Mouse (Mus musculus): ENCODE data around the gene Ttn. TPM values are rescaled to one million over a fixed set of nuclear protein-coding genes. Genes with fewer than 3 reads are reported as not detected.
A peak's percentile ranks its signal among the peaks of the same experiment; 100 is the strongest.

Gene Ttn
- polyA plus RNA-seq, 2 experiments from 2014 or later: 5.5 to 9.2 TPM

GRCm38 (mm10) chr2:76817796-76818195 lies 164.6 kb downstream of the Ttn start:
- no peak for ATAC-seq

GRCm38 (mm10) chr2:76814048-76814817 lies 168.1 kb downstream of the Ttn start:
- peak; percentile 79 for ATAC-seq

GRCm38 (mm10) chr2:76811160-76811559 lies 171.2 kb downstream of the Ttn start:
- ATAC-seq: no peak

- no peak for ATAC-seq
Measured at GRCm38 (mm10) chr2:76808334-76808733, 174.0 kb downstream of the Ttn start.

- ATAC-seq: no peak
Measured at GRCm38 (mm10) chr2:76807284-76807683, 175.1 kb downstream of the Ttn start.

- ATAC-seq: no peak
Measured at GRCm38 (mm10) chr2:76806861-76807260, 175.5 kb downstream of the Ttn start.

- no peak for ATAC-seq
Measured at GRCm38 (mm10) chr2:76806376-76806775, 176.0 kb downstream of the Ttn start.

- no peak for ATAC-seq
Measured at GRCm38 (mm10) chr2:76805191-76805892, 177.0 kb downstream of the Ttn start.

- ATAC-seq: no peak
Measured at GRCm38 (mm10) chr2:76784171-76784570, 198.2 kb downstream of the Ttn start.

- ATAC-seq: no peak
Measured at GRCm38 (mm10) chr2:76780792-76781191, 201.6 kb downstream of the Ttn start.

GRCm38 (mm10) chr2:76769831-76770230 lies 212.5 kb downstream of the Ttn start:
- ATAC-seq: no peak

GRCm38 (mm10) chr2:76767231-76767630 lies 215.1 kb downstream of the Ttn start:
- ATAC-seq: no peak

- ATAC-seq: no peak
Measured at GRCm38 (mm10) chr2:76764526-76764925, 217.8 kb downstream of the Ttn start.

GRCm38 (mm10) chr2:76762154-76762553 lies 220.2 kb downstream of the Ttn start:
- no peak for ATAC-seq

GRCm38 (mm10) chr2:76756461-76756860 lies 225.9 kb downstream of the Ttn start:
- ATAC-seq: no peak

- no peak for ATAC-seq
Measured at GRCm38 (mm10) chr2:76751993-76752392, 230.4 kb downstream of the Ttn start.

GRCm38 (mm10) chr2:76749341-76750110 lies 232.8 kb downstream of the Ttn start:
- no peak for ATAC-seq

GRCm38 (mm10) chr2:76748696-76749095 lies 233.7 kb downstream of the Ttn start:
- ATAC-seq: no peak

GRCm38 (mm10) chr2:76719650-76720049 lies 262.7 kb downstream of the Ttn start:
- ATAC-seq: no peak

- no peak for ATAC-seq
Measured at GRCm38 (mm10) chr2:76714984-76715383, 267.4 kb downstream of the Ttn start.

- no peak for ATAC-seq
Measured at GRCm38 (mm10) chr2:76708512-76708911, 273.8 kb downstream of the Ttn start.

GRCm38 (mm10) chr2:76705655-76706054 lies 276.7 kb downstream of the Ttn start:
- no peak for ATAC-seq

- no peak for ATAC-seq
Measured at GRCm38 (mm10) chr2:76702751-76703150, 279.6 kb downstream of the Ttn start.
